Mouse (Mus musculus): ENCODE data around the gene Olfr1329.
"Not testable (repeated sequence)": the region's sequence is repeated elsewhere in the genome, so short reads cannot be mapped to it uniquely, and the experiment has no call there.

Olfr1329 gene

DNA sequence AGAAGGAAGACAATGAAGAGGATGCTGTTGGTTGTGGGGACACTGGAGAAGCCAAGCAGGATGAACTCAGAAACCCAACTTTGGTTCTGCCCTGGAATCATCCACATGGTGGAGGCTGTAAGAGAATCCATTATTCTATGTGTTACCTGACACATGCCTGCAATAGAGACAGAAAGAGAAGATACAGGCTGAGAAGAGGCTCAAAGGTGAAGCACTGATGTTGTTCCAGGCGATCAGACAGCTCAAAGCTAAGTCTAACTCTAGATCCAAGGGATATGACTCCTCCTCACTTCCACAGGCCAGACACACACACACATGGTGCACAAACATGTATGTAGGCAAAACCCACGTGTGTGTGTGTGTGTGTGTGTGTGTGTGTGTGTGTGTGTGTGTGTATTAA lies at the start of gene Olfr1329:
TSS of gene Olfr1329 (minus strand) at position 101 of the 400 bp plus-strand sequence.
- DNase-seq: not testable (repeated sequence)

DNA sequence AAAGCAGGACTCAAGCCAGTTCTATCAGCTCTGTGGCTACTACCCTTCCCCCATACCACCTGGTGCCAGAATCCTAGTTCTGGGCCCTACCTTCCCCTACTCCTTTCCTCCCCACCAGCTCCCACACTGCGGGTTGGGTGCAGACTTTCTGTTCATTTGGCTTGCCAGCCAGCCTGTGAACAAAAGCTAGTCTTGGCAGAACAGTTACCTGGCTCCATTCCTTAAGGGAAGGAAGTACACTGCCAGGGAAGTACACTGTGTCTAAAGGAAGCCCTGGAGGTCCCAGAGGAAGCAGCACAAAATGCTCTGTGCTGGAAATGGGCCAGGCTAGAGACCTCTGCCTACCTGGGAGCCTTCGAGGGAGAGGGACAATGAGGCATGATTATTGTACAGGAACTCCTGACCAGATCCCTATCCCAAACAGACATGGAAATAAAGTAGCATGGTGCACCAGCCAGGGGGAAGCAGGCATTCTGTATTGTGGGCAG lies 43.9 kb upstream of the Olfr1329 start, which contains the start of gene Lao1:
TSS of gene Lao1 (plus strand) at position 438 of the 488 bp plus-strand sequence.
- peak; percentile 68 to 77 for DNase-seq

DNA sequence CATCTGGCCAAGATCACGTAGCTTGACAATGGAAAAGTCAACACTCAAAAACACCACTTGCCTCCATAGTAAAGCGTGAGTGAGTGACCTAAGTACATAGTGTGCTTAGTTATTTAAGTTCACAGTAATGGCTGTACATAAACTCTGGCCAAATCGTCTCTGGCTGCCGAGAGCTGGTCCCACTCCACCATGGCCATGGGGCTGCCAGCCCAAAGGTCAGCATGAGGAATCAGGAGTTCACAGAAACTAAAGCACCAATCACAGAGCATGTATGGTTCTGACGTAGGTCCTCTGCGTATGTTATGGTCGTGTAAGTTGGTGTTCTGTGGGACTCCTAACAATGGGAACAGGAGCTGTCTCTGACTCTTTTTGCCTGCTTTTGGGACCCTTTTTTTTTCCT lies 41.5 kb upstream of the Olfr1329 start:
- no peak for DNase-seq

DNA sequence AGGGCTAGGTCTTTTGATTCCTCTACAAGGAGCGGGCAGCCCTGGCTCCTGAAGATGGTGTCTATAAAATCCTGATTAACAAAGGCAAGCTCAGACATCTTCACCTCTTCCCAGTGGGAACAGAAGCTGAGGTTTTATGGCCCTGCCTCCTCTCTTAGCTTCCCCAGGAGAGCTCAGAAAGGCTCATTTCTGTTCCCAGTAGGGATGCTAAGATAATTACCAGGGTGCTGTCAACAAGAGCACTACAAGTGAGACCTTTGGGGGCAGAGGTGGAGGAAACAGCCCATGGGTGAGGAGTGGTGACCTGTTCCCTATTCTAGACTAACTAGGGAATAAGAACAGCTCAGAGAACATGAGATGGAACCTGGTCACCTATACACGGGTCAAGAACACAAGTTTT lies 21.2 kb upstream of the Olfr1329 start, which contains the start of gene Olfr1328:
TSS of gene Olfr1328 (minus strand) at position 101 of the 400 bp plus-strand sequence.
- no peak for DNase-seq

DNA sequence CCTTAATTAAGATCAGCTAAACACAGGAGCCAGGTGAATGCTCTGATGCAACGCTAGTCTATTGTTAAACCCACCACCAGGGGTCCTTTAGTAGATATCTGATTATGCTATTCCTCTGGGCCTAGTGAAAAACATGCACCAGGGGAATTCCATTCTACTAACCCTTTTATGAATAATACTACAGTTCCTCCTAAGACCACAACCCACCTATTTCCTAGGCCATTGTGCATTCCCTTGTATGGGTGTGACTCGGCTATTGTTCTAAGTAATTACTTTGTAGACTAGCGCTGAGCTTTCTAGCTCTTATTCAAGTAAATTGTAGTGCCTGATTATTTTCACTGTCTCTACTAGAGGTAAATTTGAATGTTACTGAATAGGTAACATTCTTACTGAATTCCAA lies 14.1 kb upstream of the Olfr1329 start:
- not testable (repeated sequence) for DNase-seq

DNA sequence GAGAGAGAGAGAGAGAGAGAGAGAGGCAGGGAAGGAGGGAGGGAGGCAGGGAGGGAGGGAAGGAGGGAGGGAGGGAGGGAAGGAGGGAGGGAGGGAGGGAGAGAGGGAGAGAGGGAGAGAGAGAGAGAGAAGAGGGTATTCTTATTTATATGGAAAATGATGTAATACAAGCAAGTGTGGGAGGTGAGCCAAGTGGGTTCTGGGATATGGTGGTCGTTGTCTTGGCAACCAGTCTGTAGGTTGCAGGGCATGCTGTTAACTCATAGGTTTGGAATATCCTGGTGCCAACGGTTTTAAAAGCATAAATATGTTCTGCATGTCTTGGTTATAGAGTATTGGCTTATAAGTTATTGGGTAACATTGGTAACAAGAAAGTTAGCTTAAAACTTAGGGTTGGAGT lies 15.3 kb downstream of the Olfr1329 start:
- DNase-seq: no peak

DNA sequence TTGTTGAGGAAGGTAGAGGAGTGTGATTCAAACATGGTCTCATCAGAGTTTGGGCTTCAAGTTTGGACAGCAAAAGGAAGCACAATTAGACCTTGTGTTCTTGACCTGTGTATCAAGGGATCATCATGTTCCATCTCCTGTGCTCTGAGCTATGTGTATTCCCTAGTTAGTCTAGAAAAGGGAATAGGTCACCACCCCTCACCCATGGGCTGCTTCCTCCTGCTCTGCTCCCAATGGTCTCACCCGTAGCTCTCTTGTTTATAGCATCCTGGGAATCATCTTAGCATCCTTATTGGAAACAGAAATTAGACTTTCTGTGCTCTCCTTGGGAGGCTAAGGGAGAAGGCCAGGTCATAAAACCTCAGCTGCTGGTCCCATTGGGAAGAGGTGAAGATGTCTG lies 29.0 kb downstream of the Olfr1329 start, which contains the start of gene Olfr1330:
TSS of gene Olfr1330 (plus strand) at position 301 of the 400 bp plus-strand sequence.
- DNase-seq: no peak

DNA sequence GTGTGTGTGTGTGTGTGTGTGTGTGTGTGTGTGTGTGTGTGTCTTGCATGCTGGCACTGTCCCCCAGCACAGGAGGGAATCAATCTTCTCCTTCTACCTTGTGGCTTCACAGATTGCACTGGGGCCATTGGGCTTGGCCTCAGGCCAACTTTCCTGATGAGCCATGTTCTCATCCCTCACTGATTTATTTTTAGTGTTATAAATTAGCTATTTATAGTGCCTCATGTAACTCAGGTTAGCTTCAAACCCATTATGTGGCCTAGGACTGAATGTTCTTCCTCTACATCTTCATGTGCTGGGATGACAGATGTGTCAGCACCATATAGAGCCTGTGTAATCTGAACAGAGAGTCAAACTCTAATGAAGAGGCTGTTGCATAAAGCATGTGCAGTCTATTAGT lies 49.7 kb downstream of the Olfr1329 start:
- DNase-seq: peak; percentile 64 to 68
